Mouse (Mus musculus): ENCODE results near the gene Trp53rkb. TPM values are rescaled to one million over a fixed set of nuclear protein-coding genes. Genes with fewer than 3 reads are reported as not detected.
A peak's percentile ranks its signal among the peaks of the same experiment; 100 is the strongest.

The Trp53rkb gene
- polyA plus RNA-seq, 1 experiment from 2014 or later: 10.6 TPM

DNA sequence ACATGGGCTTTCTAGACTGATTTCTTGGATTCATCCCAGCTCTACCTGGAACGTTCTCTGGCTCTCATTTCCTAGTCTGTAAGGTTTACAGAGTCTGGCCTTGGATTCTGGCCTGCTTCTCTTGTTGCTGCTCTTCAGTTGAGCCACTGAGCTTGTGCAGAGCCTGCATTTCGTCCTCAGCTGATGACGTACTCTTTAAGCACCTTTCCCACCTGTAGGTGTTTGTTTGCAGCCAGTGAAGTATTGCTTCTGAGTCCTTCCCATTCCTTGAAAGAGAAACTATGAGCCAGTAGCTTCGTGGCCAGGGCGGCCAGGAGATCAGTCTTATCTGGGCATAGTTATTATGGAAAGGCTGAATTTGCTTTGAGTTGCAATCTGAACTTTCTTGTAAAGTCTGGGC lies 32.1 kb downstream of the Trp53rkb start:
- 91% methylated on average over 5 of the region's 5 CpGs for whole genome bisulfite sequencing
- Histone ChIP-seq H3K4me1 (peaks cover 18% of the 10 kb centered on the region), H3K27me3 (replicated peaks; ENCODE audit: low read depth, poor library complexity, severe bottlenecking) (no peaks in the 10 kb centered on the region), H3K9me3 (no peaks in the 10 kb centered on the region), H3K4me3 (no peak overlapping the region), H3K27ac (replicated peaks) (no peak overlapping the region), H3K36me3 (replicated peaks) (peaks cover 5% of the 10 kb centered on the region)
- DNase-seq (ENCODE audit: low spot score): no peak

DNA sequence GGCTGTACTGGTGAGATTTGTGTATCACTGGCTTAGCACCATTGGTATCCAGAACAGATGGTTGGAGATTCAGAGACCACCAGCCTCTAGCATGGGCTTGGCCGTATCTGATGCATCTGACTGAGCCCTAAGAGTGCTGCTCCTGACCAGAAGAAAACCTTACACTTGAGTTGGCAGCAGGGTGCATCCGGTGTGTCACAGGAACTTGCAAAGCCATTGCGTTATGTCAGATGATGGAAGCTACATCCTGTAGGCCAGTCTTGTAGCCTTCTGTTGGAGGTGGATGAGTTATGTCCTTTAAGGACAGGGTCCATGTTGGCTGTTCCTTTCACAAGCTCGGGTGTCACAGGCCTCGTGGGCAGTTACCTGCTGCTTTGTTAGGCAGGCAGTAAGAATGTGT lies 32.7 kb downstream of the Trp53rkb start:
- H3K27ac ChIP-seq (replicated peaks): no peak overlapping the region
- H3K36me3 ChIP-seq (replicated peaks): peaks cover 5% of the 10 kb centered on the region
- no peak for DNase-seq (ENCODE audit: low spot score)
- H3K27me3 ChIP-seq (replicated peaks; ENCODE audit: low read depth, poor library complexity, severe bottlenecking): no peaks in the 10 kb centered on the region
- WGBS: 93% methylated on average over 5 of the region's 5 CpGs
- H3K4me3 ChIP-seq: no peak overlapping the region
- H3K4me1 ChIP-seq: peaks cover 18% of the 10 kb centered on the region
- no peaks in the 10 kb centered on the region for H3K9me3 ChIP-seq

DNA sequence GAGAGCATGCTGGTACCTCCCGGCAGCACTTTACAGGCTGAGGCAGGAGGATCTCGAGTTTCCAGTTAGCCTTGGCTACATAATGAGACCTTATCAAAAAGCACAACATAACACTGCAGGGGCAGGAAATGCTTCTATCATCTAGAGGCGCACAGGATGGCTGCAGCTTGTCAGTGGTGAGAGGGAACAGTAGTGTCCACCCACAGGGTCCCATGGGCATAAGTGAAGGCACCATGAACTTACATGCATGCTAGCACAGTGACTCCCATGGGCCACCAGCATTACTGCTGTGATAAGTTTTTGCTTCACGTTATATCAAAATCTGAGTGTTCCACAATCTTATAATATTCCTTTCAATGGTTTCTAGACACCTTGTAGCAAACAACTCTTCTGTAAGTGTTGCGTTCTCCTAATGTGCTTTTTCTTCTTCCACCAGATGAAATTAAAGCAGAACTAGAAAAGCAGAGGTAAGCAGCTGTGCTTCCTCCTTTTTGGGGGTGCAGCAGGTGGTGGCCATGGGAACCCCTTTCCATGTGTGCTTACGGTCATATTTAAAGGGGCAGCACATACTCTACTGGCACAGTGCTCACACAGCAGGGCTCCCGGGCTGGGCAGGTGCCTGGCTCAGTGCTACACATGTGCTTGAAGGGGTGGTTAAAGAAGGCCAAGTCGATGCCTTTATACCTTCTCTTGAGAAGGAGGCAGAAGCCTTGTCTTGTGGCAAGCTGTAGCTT lies 34.3 kb downstream of the Trp53rkb start:
- H3K27ac ChIP-seq (replicated peaks): no peak overlapping the region
- no peaks in the 10 kb centered on the region for H3K9me3 ChIP-seq
- WGBS: 92% methylated on average over 8 of the region's 8 CpGs
- H3K4me3 ChIP-seq: no peak overlapping the region
- H3K36me3 ChIP-seq (replicated peaks): peaks cover 5% of the 10 kb centered on the region
- no peak for DNase-seq (ENCODE audit: low spot score)
- H3K27me3 ChIP-seq (replicated peaks; ENCODE audit: low read depth, poor library complexity, severe bottlenecking): no peaks in the 10 kb centered on the region
- H3K4me1 ChIP-seq: peaks cover 1% of the 10 kb centered on the region; the same call in 1 of the 2 replicates

DNA sequence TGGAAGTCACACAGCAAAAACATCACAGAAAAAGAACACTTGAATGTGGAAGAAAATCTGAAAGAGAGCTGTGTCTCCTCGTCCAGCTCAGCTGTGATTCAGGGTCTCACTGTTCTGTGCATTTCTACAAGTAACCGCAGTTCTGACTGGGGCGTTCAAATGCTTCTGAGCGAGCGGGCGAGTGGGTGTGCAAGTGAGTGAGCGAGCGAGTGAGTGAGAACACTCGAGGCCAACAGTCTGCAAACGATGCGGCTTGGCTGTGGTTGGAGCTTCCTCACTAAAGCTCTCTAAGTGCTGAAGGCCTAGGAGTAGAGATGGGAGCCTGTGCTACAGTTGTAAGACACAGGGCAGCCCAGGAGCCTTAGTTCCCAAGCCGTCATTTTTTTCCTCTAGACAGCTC lies 36.0 kb downstream of the Trp53rkb start:
- peaks cover 5% of the 10 kb centered on the region for H3K36me3 ChIP-seq (replicated peaks)
- H3K4me1 ChIP-seq: no peaks in the 10 kb centered on the region; the same call in 1 of the 2 replicates
- 93% methylated on average over 12 of the region's 12 CpGs for WGBS
- H3K27ac ChIP-seq (replicated peaks): no peak overlapping the region
- DNase-seq (ENCODE audit: low spot score): no peak
- H3K9me3 ChIP-seq: no peaks in the 10 kb centered on the region
- H3K27me3 ChIP-seq (replicated peaks; ENCODE audit: low read depth, poor library complexity, severe bottlenecking): no peaks in the 10 kb centered on the region
- no peak overlapping the region for H3K4me3 ChIP-seq

DNA sequence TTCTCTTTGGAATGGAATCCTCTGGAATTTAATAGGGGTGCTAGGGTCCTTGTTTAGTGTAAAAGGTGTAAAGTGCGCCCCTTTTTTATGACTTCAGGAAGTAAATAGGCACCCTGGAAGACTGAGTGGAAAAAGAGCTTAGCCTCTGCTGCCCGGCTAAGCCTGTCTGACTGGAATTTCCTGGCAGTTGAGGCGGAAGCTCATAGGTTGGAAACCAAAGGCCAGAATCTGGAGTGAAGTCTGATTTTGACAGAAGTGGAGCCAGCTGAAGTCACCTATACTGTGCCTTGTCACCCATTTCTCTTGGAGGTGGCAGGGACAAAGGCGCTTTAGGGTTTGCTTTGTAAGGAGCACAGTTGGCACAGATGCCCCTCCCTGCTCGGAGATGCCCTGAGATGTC lies 38.0 kb downstream of the Trp53rkb start:
- 88% methylated on average over 5 of the region's 5 CpGs for WGBS

DNA sequence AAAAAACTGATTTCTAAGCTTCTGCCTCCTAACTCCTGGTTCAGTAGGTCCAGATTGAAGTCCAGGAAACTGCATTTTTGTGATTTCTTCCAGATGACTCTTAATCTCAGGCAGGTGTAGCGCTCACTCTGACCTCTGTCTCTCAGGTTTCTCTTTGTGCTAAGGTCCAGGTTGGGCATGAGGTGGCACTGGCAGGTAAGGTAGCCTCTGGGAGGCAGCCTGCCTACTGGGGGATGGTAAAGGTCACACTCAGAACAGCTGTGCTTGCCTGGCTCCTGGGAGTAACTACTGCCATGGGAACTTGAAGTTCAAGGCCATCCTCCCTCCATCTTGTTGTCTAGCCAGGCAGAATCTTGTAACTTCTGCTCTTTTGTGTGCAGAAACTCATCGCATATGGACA lies 41.8 kb downstream of the Trp53rkb start:
- peak overlapping the region; percentile 51; the same call in 1 of the 2 replicates for H3K27ac ChIP-seq (replicated peaks)
- 93% methylated on average over 2 of the region's 2 CpGs for WGBS

More for the DNA sequence above, 38.0 kb downstream of the Trp53rkb start:
- peaks cover 9% of the 10 kb centered on the region; the same call in 1 of the 2 replicates for H3K4me1 ChIP-seq
- H3K9me3 ChIP-seq: no peaks in the 10 kb centered on the region
- no peaks in the 10 kb centered on the region for H3K27me3 ChIP-seq (replicated peaks; ENCODE audit: low read depth, poor library complexity, severe bottlenecking)
- no peak overlapping the region for H3K4me3 ChIP-seq
- H3K36me3 ChIP-seq (replicated peaks): peaks cover 14% of the 10 kb centered on the region
- H3K27ac ChIP-seq (replicated peaks): no peak overlapping the region
- no peak for DNase-seq (ENCODE audit: low spot score)

DNA sequence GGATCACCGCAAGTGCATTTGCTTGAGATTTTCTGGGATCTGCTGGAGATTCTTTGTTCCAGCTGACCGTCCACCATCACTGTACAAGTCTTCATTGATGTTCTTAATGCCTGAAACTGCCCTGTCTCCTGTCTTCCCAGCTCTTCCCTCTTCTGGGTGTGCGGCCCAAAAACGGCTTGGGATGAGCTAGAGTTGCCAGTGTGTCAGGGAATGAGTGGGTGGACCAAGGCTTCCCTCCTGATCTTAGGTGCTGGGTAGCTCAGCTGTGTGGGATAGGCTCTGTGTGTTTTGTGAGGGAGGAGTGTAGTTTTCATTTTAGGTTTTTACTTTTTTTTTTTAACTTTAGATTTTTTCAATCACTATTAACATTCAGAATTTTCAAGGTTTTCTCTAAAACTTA lies 42.5 kb downstream of the Trp53rkb start:
- no peaks in the 10 kb centered on the region for H3K27me3 ChIP-seq (replicated peaks; ENCODE audit: low read depth, poor library complexity, severe bottlenecking)
- 92% methylated on average over 4 of the region's 4 CpGs for WGBS
- peaks cover 9% of the 10 kb centered on the region; the same call in 1 of the 2 replicates for H3K4me1 ChIP-seq
- peaks cover 31% of the 10 kb centered on the region for H3K36me3 ChIP-seq (replicated peaks)
- H3K27ac ChIP-seq (replicated peaks): no peak overlapping the region
- H3K9me3 ChIP-seq: no peaks in the 10 kb centered on the region
- no peak overlapping the region for H3K4me3 ChIP-seq
- no peak for DNase-seq (ENCODE audit: low spot score)

More for the DNA sequence above, 41.8 kb downstream of the Trp53rkb start:
- Histone ChIP-seq H3K4me1 (peaks cover 9% of the 10 kb centered on the region; the same call in 1 of the 2 replicates), H3K36me3 (replicated peaks) (peaks cover 31% of the 10 kb centered on the region), H3K9me3 (no peaks in the 10 kb centered on the region), H3K4me3 (no peak overlapping the region), H3K27me3 (replicated peaks; ENCODE audit: low read depth, poor library complexity, severe bottlenecking) (no peaks in the 10 kb centered on the region)
- no peak for DNase-seq (ENCODE audit: low spot score)

DNA sequence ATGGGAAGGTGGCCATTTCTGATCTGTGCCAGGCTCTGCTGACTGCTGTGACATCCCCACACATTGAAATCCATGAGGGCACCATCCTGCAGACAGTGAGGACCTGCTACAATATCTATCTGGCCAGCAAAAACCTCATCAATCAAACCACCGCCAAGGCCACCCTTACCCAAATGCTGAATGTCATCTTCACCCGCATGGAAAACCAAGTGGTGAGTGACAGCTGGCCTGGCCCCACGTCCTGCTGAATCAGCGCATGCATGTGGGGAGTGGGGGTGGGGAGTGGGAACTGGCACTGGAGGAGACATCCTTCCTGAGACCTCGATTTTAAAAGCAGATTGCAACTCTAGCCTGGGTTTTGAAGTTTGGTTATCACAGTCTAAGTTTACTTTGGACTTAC lies 43.2 kb downstream of the Trp53rkb start:
- Histone ChIP-seq H3K9me3 (no peaks in the 10 kb centered on the region), H3K27me3 (replicated peaks; ENCODE audit: low read depth, poor library complexity, severe bottlenecking) (no peaks in the 10 kb centered on the region), H3K27ac (replicated peaks) (no peak overlapping the region), H3K4me3 (no peak overlapping the region), H3K4me1 (peaks cover 9% of the 10 kb centered on the region; the same call in 1 of the 2 replicates), H3K36me3 (replicated peaks) (peaks cover 34% of the 10 kb centered on the region)
- no peak for DNase-seq (ENCODE audit: low spot score)
- WGBS: 82% methylated on average over 5 of the region's 5 CpGs

DNA sequence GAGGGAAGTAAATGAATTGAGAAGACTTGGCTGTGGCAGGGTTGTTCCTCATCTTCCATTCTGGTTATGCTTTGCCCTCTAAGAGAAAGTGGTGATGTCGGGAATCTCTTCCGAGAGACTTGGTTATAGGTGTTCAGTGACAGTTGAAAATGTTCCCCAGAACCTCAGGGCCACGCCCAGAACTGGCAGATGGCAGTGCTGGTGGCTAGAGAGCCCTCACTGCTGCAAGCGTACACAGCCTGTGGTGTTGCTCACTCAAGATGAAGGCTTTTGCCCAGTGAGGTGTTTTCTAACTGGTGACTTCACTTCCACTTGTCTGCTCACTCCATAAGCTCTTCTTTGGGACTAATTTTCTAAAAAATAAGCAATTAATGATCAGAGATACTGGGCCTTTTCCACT lies 49.5 kb downstream of the Trp53rkb start:
- DNase-seq (ENCODE audit: low spot score): no peak
- Histone ChIP-seq H3K4me3 (no peak overlapping the region), H3K36me3 (replicated peaks) (peaks cover 33% of the 10 kb centered on the region), H3K9me3 (no peaks in the 10 kb centered on the region), H3K27ac (replicated peaks) (no peak overlapping the region), H3K27me3 (replicated peaks; ENCODE audit: low read depth, poor library complexity, severe bottlenecking) (no peaks in the 10 kb centered on the region), H3K4me1 (peaks cover 5% of the 10 kb centered on the region; the same call in 1 of the 2 replicates)
- 88% methylated on average over 4 of the region's 4 CpGs for WGBS

Other genes starting within 250 kb of the Trp53rkb start
- gene Prex1, start 78.7 kb upstream of the Trp53rkb start, polyA plus RNA-seq (2016; fragmentation: Nextera tagmentation; extraction: Ambion mirVana): 32.6 and 35.2 TPM in 2 replicates
- 4.7 and 5.5 TPM in 2 replicates for gene Arfgef2, start 13.1 kb downstream of the Trp53rkb start, polyA plus RNA-seq (2016; fragmentation: Nextera tagmentation; extraction: Ambion mirVana)
- 213 and 222 TPM in 2 replicates for gene Cse1l, start 113.5 kb downstream of the Trp53rkb start, polyA plus RNA-seq (2016; fragmentation: Nextera tagmentation; extraction: Ambion mirVana)
- gene Stau1, start 203.8 kb downstream of the Trp53rkb start, polyA plus RNA-seq (2016; fragmentation: Nextera tagmentation; extraction: Ambion mirVana): 96.1 and 96.8 TPM in 2 replicates
- gene Ddx27, start 222.7 kb downstream of the Trp53rkb start, polyA plus RNA-seq (2016; fragmentation: Nextera tagmentation; extraction: Ambion mirVana): 69.0 and 69.9 TPM in 2 replicates